Mouse (Mus musculus) midbrain, embryonic 14.5 days (tissue): ENCODE data around the gene 4930568D16Rik. TPM values are rescaled to one million over a fixed set of nuclear protein-coding genes. Genes with fewer than 3 reads are reported as not detected.

Source experiments
- ATAC-seq: fragments of 200-750 bp; cut with Nextera tagmentation; 2 replicates; pipeline ENCODE4 v1.8.0; 2017; ENCODE audit warnings: moderate number of reproducible peaks, moderate library complexity; ENCODE audit not compliant: low FRiP score, low TSS enrichment
- DNase-seq: peaks from one replicate; pipeline ENCODE4 v3.0.0-alpha.2; 2015
- H3K27ac ChIP-seq: fragments of 300-500 bp; sonication (generic); replicated peaks from 2 replicates; pipeline ENCODE4 v1.5.1; 2014; ENCODE audit warnings: mild to moderate bottlenecking, low read depth, low read length, moderate library complexity
- H3K27me3 ChIP-seq: fragments of 300-500 bp; sonication (generic); 2 replicates; pipeline ENCODE4 v1.6.1; 2014; ENCODE audit warnings: low read length, control low read depth, mixed read lengths; ENCODE audit not compliant: control insufficient read depth, insufficient read depth
- H3K36me3 ChIP-seq: fragments of 300-500 bp; sonication (generic); 2 replicates; pipeline ENCODE4 v1.6.1; 2014; ENCODE audit warnings: low read length, control low read depth; ENCODE audit not compliant: control insufficient read depth, insufficient read depth
- H3K4me1 ChIP-seq: fragments of 300-500 bp; sonication (generic); 2 replicates; pipeline ENCODE4 v1.6.1; 2014; ENCODE audit warnings: mild to moderate bottlenecking, antibody characterized with exemption, low read length, control low read depth; ENCODE audit not compliant: control insufficient read depth, insufficient read depth
- H3K4me2 ChIP-seq: fragments of 300-500 bp; sonication (generic); 2 replicates; pipeline ENCODE4 v1.6.1; 2014; ENCODE audit warnings: mild to moderate bottlenecking, low read length, moderate library complexity
- H3K4me3 ChIP-seq: fragments of 300-500 bp; sonication (generic); replicated peaks from 2 replicates; pipeline ENCODE4 v1.5.1; 2014; ENCODE audit warnings: low read depth, low read length
- H3K9ac ChIP-seq: fragments of 300-500 bp; sonication (generic); replicated peaks from 2 replicates; pipeline ENCODE4 v1.6.1; 2014; ENCODE audit warnings: mild to moderate bottlenecking, low read length, moderate library complexity
- H3K9me3 ChIP-seq: fragments of 300-500 bp; sonication (generic); 2 replicates; pipeline ENCODE4 v1.6.1; 2016; ENCODE audit warnings: low read length, control low read depth, mixed read lengths; ENCODE audit not compliant: control insufficient read depth
- WGBS: fragments of 180-500 bp; shearing (Covaris S2); extraction: QIAGEN DNeasy Blood & Tissue Kit; methylation state at CpG from one replicate; pipeline ENCODE4 v1.1.7; 2014; 5-methylcytosine and 5-hydroxymethylcytosine counted together
- polyA plus RNA-seq: library from polyadenylated mRNA; unstranded; fragments of >200 nt; fragmentation: Nextera tagmentation; extraction: Ambion mirVana; gene quantifications from 2 replicates; pipeline ENCODE4 v1.2.1, GENCODE M21; 2014

4930568D16Rik gene
- polyA plus RNA-seq, 1 experiment from 2014 or later: not detected

DNA sequence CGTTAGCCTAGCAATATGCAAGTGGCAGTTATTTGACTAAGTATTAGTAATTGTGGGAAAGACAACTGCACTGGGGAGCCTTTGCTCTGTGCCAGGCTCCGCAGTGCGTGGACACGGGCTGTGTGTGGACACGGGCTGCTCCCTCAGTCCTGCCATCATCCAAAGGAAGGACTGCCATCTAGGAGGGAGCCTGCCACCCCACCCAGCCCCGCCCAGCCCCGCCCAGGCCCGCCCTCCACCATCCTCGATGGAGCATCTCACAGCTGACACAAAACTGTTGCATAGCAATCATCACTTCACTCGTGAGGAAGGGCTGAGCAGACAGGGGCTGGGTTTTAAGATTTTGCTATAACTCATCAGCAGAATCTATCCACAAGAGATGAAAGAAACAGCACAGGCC is 41.6 kb downstream of the 4930568D16Rik start:
- Histone ChIP-seq H3K36me3 (no peaks in the 10 kb centered on the region), H3K27ac (no peak overlapping the region), H3K4me3 (no peak overlapping the region), H3K27me3 (no peaks in the 10 kb centered on the region), H3K9ac (no peak overlapping the region), H3K9me3 (no peaks in the 10 kb centered on the region), H3K4me1 (peaks cover 5% of the 10 kb centered on the region; the same call in 1 of the 2 replicates), H3K4me2 (no peak overlapping the region)
- no peak for DNase-seq
- WGBS: 73% methylated on average over 10 of the region's 10 CpGs
- no peak for ATAC-seq

DNA sequence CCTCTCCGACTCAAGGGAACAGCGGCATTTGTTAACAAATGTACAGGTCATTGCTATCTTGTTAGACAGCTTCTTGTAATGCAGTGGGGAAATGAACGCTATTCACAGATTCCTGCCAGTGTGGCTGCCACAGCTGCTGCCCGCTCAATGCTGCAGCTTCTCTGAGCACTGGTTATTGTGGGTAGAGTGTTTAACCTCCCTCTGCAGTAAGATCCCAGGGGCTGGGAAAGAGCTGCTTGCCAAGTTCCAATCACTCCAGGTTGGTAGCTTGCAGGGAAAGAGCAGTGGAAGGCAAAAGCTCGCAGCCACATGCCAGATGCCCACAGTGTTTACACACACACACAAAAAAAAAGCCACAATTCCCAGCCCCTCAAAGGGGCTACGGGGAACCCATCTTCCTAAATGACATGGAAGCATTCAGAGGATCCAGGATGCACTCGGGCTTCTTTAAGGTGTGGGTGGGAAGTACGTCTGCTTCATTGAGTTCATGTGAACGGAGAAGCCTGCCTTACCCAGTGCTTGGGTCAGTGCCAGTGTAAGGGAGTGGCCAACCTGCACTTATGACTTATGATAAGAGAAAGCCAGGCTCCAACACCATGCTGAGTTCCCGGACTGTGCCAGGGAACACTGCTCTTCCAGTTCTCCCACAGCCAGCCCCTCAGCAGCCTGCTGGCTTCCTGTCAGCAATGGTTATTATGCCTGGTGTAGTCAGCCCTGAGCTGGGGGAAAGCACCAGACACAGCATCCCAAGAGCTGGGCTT is 44.9 kb downstream of the 4930568D16Rik start:
- WGBS: 72% methylated on average over 10 of the region's 10 CpGs
- Histone ChIP-seq H3K9me3 (no peaks in the 10 kb centered on the region), H3K4me3 (no peak overlapping the region), H3K4me1 (peaks cover 10% of the 10 kb centered on the region; the same call in 1 of the 2 replicates), H3K27me3 (no peaks in the 10 kb centered on the region), H3K9ac (no peak overlapping the region), H3K4me2 (no peak overlapping the region), H3K27ac (0 out of 2 replicates have a peak overlapping the region, but pooled peaks have one; percentile 8), H3K36me3 (no peaks in the 10 kb centered on the region)
- peak; percentile 30 for DNase-seq
- no peak for ATAC-seq

DNA sequence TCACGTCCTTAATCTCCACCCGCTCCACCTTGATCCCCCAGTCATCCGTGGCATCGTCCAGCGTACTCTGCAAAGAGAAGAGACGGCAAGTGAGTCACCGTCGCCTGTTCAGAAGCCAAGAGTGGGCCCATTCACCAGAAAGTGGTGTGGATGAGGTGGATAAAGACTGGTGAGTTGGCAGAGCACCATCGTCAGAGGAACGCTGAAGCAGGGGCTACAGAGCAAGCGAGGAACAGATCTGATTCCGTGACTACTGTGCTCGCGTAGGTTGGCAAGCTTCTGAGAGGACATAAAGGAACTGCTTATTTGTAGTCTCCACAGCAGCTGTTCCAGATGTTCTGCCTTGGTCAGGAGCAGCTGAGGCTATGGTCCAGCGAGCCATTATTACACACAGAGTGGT is 47.1 kb downstream of the 4930568D16Rik start:
- no peak overlapping the region for H3K9ac ChIP-seq
- 91% methylated on average over 15 of the region's 15 CpGs for WGBS
- no peak for ATAC-seq

DNA sequence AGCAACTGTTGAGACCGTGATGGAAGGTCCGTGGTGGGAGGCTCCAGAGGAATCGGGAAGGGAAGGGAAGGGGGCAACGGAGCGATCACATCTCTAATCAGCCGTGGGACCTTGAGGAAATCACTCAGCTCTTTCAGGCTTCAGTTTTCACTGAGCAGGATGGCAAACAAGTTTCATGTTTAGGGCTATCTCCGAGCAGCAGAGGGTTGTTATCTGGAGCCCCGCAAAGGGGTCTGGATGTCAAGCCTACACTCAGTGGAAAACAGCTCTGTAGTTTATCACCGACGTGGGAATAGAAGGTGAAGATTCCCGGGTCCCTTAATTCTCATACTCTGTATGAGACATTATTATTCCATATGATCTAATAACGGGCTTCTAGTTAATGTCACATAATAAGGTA is 49.1 kb downstream of the 4930568D16Rik start:
- ATAC-seq: no peak

More for the DNA sequence above, 47.1 kb downstream of the 4930568D16Rik start:
- no peak overlapping the region for H3K4me3 ChIP-seq
- DNase-seq: no peak
- H3K9me3 ChIP-seq: no peaks in the 10 kb centered on the region
- no peak overlapping the region for H3K27ac ChIP-seq
- 0 out of 2 replicates have a peak, but pooled peaks cover 5% of the 10 kb centered on the region for H3K4me1 ChIP-seq
- H3K27me3 ChIP-seq: no peaks in the 10 kb centered on the region
- no peaks in the 10 kb centered on the region for H3K36me3 ChIP-seq
- H3K4me2 ChIP-seq: no peak overlapping the region

DNA sequence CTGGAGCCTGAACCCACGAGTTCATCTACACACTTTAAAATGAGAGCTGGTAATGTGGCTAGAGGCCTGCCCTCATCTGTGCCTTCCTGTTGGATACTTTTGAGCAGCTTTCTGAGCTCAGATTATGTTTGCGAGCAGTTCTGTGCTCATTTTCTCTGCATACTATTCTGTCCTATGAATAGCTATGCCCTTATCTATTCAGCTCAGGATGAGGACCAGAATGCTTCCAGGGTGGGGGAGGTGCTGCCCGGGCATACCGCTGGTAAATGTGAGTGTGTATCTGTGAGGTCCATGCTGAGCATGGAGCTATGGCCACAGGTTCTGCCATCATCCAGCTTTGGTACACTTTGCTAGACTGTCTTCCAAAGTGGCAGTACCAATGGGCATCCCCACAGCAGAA is 49.9 kb downstream of the 4930568D16Rik start:
- no peak overlapping the region for H3K4me3 ChIP-seq
- H3K9me3 ChIP-seq: no peaks in the 10 kb centered on the region
- H3K4me1 ChIP-seq: 0 out of 2 replicates have a peak, but pooled peaks cover 5% of the 10 kb centered on the region
- WGBS: 83% methylated on average over 4 of the region's 4 CpGs
- no peaks in the 10 kb centered on the region for H3K36me3 ChIP-seq
- DNase-seq: no peak
- H3K4me2 ChIP-seq: no peak overlapping the region
- no peak overlapping the region for H3K27ac ChIP-seq
- no peaks in the 10 kb centered on the region for H3K27me3 ChIP-seq
- no peak for ATAC-seq
- no peak overlapping the region for H3K9ac ChIP-seq

More for the DNA sequence above, 49.1 kb downstream of the 4930568D16Rik start:
- no peak for DNase-seq
- no peaks in the 10 kb centered on the region for H3K36me3 ChIP-seq
- no peak overlapping the region for H3K9ac ChIP-seq
- H3K27me3 ChIP-seq: no peaks in the 10 kb centered on the region
- H3K4me3 ChIP-seq: no peak overlapping the region
- 89% methylated on average over 12 of the region's 12 CpGs for WGBS
- 0 out of 2 replicates have a peak, but pooled peaks cover 5% of the 10 kb centered on the region for H3K4me1 ChIP-seq
- no peaks in the 10 kb centered on the region for H3K9me3 ChIP-seq
- H3K27ac ChIP-seq: no peak overlapping the region
- H3K4me2 ChIP-seq: no peak overlapping the region

DNA sequence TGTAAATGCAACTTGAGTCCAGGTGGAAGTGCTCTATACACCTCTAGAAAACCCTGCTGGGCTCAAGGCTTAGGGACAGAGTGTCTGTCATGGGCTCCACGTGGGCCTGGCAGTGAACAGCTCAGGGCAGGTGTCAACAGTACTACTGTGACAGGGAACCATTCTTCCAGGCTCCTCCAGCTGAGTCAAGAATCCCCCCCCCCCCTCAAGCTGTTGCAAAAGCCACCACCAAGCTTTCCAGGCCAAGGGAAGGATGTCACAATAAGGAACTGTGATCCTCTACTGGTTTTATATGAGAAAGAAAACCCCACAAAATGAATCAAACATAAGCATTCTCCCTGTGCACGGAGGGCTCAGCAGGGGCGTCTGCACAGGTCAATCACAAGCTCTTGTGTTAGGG is 53.2 kb downstream of the 4930568D16Rik start:
- Histone ChIP-seq H3K9me3 (no peaks in the 10 kb centered on the region), H3K36me3 (no peaks in the 10 kb centered on the region), H3K4me3 (no peak overlapping the region), H3K27me3 (no peaks in the 10 kb centered on the region), H3K4me1 (0 out of 2 replicates have a peak, but pooled peaks cover under 1% of the 10 kb centered on the region), H3K27ac (no peak overlapping the region), H3K4me2 (no peak overlapping the region), H3K9ac (no peak overlapping the region)
- DNase-seq (no peak), ATAC-seq (no peak)
- WGBS: 26% methylated on average over 3 of the region's 3 CpGs

DNA sequence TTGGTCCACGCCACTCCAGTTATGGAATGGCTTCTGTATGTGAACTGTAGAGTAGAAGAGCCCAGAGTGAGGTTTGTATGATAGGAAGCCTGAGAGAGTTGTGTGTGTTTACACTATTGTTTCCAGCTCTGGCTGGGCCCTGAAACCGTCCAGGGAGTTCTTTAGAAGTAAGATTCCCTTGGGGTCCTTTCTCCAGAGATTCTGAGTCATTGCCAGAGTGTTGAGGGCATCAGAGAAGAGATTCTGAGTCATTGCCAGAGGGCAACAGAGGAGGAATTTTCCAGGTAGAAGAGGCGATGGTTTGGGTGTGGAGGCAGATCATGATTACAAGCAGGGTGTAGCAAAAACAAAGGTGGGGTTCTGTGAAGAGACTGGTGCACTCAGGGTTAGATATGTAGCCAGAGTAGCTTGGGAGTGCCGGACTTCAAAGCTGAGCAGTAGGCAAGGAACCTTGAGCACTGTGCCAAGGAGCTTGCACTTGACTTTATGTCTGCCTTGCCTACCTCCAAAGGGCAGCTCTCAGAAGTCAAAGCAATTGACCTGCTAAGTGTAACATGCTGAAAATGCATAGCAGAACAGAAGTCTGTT is 57.5 kb downstream of the 4930568D16Rik start:
- no peak overlapping the region for H3K27ac ChIP-seq
- no peak overlapping the region for H3K4me3 ChIP-seq
- H3K27me3 ChIP-seq: no peaks in the 10 kb centered on the region
- H3K9me3 ChIP-seq: no peaks in the 10 kb centered on the region
- WGBS: 89% methylated on average over 4 of the region's 4 CpGs
- H3K36me3 ChIP-seq: no peaks in the 10 kb centered on the region
- no peak overlapping the region for H3K9ac ChIP-seq
- H3K4me2 ChIP-seq: no peak overlapping the region
- H3K4me1 ChIP-seq: no peaks in the 10 kb centered on the region
- DNase-seq: no peak
- ATAC-seq: no peak

DNA sequence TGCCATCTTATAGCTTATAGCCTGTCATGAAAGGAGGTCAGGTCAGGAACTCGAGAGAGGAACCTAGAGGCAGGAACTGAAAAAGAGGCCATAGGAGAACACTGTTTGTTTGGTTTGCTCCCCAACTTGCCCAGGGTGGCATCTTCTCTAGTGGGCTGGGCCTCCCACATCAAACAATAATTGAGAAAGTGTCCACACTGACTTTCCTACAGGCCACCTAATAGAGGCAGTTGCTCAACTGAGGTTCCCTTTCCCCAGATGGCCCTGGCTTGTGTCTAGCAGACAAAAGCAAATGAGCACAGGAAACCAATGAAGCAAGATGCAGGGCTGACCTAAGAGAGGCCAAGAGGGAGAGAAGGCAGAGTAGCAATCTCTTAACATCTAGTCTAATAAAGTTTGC is 59.4 kb downstream of the 4930568D16Rik start:
- ATAC-seq: no peak
- Histone ChIP-seq H3K9me3 (no peaks in the 10 kb centered on the region), H3K9ac (no peak overlapping the region), H3K36me3 (no peaks in the 10 kb centered on the region), H3K4me1 (no peaks in the 10 kb centered on the region), H3K4me2 (no peak overlapping the region), H3K27ac (no peak overlapping the region), H3K4me3 (no peak overlapping the region), H3K27me3 (no peaks in the 10 kb centered on the region)
- DNase-seq: no peak
- 80% methylated on average over 1 of the region's 1 CpGs for WGBS
